Comparison of ENCODE assay signal across 8 mouse cellular contexts in the genomic region with DNA sequence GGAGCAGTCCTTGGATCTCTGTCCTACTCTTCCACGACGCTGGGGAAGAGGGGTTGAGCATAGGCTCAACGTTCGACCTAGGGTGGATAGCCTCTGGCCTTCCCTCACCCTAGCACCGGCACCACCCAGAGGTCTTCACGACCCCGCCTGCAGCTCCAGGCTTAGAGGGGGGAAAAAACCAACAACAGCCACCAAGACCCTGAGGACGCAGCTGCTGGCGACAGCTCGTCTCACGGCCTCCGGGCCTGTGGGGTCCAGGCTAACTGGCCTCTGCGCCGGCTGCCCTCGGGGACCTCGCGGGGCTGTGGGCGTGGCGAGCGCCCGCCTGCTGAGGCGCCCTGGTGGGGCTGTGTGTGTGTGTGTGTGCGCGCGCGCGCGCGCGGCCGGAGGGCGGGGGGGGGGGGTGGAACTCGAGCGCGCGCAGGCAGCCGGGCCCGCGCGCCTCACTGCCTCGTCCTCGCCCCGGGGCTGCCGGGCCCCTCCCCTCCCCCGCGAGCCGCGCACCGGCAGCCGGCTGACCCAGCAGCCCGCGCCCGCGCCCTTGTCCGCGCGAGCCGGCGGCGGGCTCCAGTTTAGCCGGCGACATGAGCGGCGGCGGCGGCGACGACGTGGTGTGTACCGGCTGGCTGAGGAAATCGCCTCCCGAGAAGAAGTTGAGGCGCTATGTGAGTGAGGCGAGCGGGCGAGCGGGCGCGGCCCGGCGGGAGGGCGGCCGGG. TPM values are rescaled to one million over a fixed set of nuclear protein-coding genes. Genes with fewer than 3 reads are reported as not detected.
DNase-seq lines count a peak whose midpoint lies in the region; ATAC-seq lines count a peak whose summit lies in the region.

Gene Gab2, plus strand, starts transcription at position 345 of the 717 bp plus-strand sequence.

- peak within 1 kb of the TSS; percentile 85 for H3K4me3 ChIP-seq in hindbrain, embryonic 12.5 days

- WGBS in hindbrain, embryonic 12.5 days = under 1% methylated on average over 43 of the region's 83 CpGs

- DNase-seq in R1 (ENCODE audit: low read depth, low spot score) = peak; percentile 39
- DNase-seq in cerebellum, postnatal 14 days = peak; percentile 62 to 66
- peak; percentile 45 to 46 for DNase-seq in frontal cortex, postnatal 14 days (ENCODE audit: low spot score in 2 of 2)
- DNase-seq in left cerebral cortex, adult 11 months (ENCODE audit: low spot score) = peak; percentile 42
- DNase-seq in lung, postnatal 4 days = peak; percentile 83 to 91
- peak; percentile 58 for DNase-seq in retina, postnatal 7 days (ENCODE audit: low read depth, low spot score)
- peak; percentile 68 for DNase-seq in urinary bladder, postnatal 14 days (ENCODE audit: low spot score)

- peak within 1 kb of the TSS; percentile 96 for H3K9ac ChIP-seq in hindbrain, embryonic 12.5 days

- peaks cover 16% of the 10 kb centered on the region for H3K4me1 ChIP-seq in hindbrain, embryonic 12.5 days

- peak; percentile 89 for ATAC-seq in hindbrain, embryonic 12.5 days (ENCODE audit: low FRiP score)

- H3K27me3 ChIP-seq in hindbrain, embryonic 12.5 days = no peaks in the 10 kb centered on the region

- peak within 1 kb of the TSS; percentile 87 for H3K27ac ChIP-seq in hindbrain, embryonic 12.5 days

- no peaks in the 10 kb centered on the region for H3K9me3 ChIP-seq in hindbrain, embryonic 12.5 days (replicated peaks)

- H3K36me3 ChIP-seq in hindbrain, embryonic 12.5 days = no peaks in the 10 kb centered on the region

- H3K4me2 ChIP-seq in hindbrain, embryonic 12.5 days (replicated peaks) = peak within 1 kb of the TSS; percentile 85

RNA-seq across cellular contexts. Expression of gene Gab2, which starts in this region (rescaled TPM):
- 16.1 and 16.4 TPM in 2 replicates for polyA plus RNA-seq in hindbrain, embryonic 12.5 days (2016; fragmentation: Nextera tagmentation; extraction: Ambion mirVana)

Comparison
In these comparisons a context has a peak if more than half of its experiments do, and no peak if none do; other contexts are left out.
1. Peak in every context shown above with its lines: DNase-seq, ATAC-seq, H3K4me3 ChIP-seq and H3K27ac ChIP-seq.